Mouse (Mus musculus) olfactory bulb, adult 2 months (tissue): ENCODE data around the gene Abca1.

Experiments
- CTCF ChIP-seq: fragments of 200-500 bp; IDR thresholded peaks from 2 replicates; pipeline ENCODE4 v1.5.1; 2012; ENCODE audit warnings: low read depth, mild to moderate bottlenecking, low read length, moderate library complexity; ENCODE audit not compliant: insufficient read depth
- POLR2A ChIP-seq: fragments of 200-500 bp; IDR thresholded peaks from 2 replicates; pipeline ENCODE4 v1.6.1; 2012; ENCODE audit warnings: mild to moderate bottlenecking, low read depth, low read length, moderate library complexity; ENCODE audit not compliant: insufficient read depth

- TF ChIP-seq POLR2A (no peak), CTCF (no peak)
These were observed 9.2 kb downstream of the Abca1 start for GRCm38 (mm10) chr4:53150516-53150915.
